Mouse (Mus musculus) lung, postnatal 10 days (tissue): Measurements from ENCODE around the gene Apbb1.

Source experiments
- DNase-seq: peaks from one replicate; pipeline ENCODE4 v3.0.0; 2021

Apbb1 gene

DNA sequence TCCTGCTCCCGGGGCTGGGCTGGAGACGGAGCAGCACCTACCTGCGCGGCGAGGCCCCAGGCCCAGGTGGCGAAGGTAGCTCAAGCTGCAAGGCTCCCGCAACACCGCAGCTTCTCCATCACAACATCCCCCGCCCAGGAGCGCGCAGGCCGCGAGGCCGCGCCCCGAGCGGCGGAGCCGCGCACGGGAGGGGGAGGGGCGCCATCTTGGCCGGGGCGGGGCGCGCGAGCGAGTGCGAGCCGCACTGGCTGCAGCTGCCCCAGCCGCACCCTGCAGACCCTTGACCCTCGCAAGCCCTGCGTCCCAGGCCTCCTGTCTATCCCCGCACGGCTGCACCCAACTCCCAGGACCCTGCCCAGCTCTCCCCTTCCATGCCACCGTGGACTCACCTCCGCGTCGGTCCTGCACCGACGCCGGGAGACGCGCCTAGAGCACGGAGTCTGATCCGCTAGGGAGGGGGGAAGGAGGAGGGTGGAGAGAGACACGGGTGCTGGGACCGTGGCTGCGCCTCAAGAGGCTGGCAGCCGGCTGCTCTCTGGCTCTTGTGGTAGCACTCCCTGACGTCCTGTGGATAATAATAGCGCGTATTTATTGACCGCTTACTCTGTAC is at the start of gene Apbb1:
TSS of gene Apbb1 (minus strand) at position 560 of the 610 bp plus-strand sequence.
- peak; percentile 82 for DNase-seq

DNA sequence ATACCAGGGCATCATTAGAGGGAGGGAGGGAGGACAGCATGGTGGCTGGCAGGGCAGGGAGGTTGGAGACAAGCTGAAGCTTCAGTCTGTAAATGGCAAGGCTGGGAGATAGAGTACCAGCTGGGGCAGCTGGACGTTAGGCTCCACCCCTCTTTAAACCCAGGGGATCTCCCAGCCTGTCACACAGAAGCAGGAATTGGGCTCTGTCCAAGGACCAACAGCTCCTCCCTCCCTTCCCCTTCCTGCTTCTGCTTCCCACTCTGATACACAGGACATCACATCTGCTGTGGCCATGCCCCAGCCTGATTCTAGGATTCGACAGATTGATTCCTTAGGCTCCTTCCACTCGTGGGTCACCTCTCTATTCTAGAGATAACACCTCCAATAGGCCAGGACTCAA is 47.2 kb upstream of the Apbb1 start:
- peak; percentile 93 for DNase-seq

- DNase-seq, result peak; percentile 73
These were observed 43.9 kb upstream of the Apbb1 start for GRCm38 (mm10) chr7:105625397-105625796.

DNA sequence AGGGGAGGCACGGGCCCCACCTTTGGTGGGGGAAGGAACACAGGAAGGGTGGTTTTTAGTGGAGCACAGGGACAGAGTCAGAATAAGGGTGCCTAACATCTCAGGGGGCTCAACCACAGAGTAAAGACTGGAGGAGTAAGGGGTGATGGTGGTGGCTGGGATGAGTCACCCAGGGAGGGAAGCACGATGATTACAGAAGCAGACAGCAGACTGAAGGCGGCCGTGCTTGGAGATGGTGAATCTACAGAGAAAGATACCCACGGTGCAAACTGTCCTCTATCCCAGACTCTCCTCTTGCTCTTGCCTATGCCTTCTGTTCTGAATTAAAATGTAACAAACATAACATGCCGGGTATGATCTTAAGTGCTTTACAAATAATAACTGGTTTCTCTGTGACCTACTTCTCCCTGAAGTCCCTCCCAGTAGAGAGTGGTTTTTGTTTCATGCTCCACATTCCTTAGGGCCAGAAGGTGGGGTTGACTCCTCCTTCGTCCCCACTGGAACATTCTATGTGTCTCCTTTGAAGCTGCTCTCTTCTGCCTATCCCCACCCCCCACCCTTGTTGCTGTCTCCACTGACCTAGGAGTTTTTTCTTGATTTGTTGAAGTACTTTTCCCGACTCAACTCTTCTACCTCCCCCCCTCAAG is 40.3 kb upstream of the Apbb1 start:
- DNase-seq, result peak; percentile 55

GRCm38 (mm10) chr7:105621053-105621452 is 39.6 kb upstream of the Apbb1 start:
- peak; percentile 70 for DNase-seq

GRCm38 (mm10) chr7:105619701-105620100 is 38.2 kb upstream of the Apbb1 start:
- no peak for DNase-seq

DNA sequence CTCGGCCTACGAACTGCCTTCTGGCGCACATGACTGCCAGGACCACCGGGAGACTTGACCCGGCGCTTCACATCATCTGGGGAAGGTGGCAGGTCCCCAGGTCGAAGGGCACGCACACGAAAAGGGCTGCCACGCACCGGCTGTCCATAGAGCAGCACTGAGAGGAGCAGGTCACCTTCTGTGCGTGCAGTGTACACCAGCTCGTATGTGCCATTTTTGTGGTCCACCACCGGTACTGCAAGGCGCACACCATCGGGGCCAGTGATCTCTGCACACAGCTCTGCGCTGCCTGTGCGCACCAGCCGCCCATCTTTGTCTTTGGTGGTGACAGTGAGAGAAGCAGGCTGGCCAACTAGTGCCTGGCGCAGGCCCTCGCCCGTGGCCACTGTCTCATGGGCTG is 36.4 kb upstream of the Apbb1 start:
- DNase-seq, result no peak

DNA sequence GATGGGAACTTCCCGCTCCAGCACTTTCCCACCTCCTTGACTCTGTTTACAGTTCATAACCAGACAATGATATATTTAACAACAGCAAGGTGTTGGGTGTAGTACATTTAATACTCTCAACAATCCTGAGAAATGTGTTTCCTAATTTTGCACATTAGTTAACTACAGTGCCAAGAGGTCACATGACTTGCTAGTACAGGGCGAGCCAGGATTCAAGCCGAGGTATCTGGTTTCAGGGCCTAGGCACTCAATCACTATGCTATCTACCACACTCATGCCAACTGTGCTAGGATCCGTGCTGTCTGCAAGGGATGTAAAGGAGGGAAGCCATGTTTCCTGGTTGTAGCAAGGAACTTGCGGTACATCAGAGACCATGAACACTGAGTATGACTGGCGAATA is 35.1 kb upstream of the Apbb1 start:
- no peak for DNase-seq

DNA sequence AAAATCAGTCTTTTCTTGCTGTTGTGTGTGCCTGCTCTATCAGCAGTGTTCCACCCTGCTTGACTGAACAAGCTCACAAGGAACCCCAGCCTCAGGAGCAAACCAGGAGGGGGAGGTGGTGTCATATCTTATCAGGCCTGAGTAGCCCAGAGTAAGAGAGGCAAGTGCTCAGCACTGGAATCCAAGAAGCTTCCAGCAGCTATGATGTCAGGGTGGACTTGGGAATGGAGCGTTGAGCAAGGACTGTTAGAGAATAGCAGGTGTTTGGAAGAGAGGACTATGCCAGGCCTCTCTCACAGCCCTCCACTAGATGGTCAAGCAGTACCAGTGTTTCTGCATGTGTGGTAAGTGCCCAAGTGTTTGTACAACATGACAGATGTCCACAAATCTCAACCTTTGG is 34.3 kb upstream of the Apbb1 start:
- no peak for DNase-seq

- DNase-seq, result no peak
These were observed 32.9 kb upstream of the Apbb1 start for GRCm38 (mm10) chr7:105614400-105614799.

GRCm38 (mm10) chr7:105611767-105612166 is 30.3 kb upstream of the Apbb1 start:
- no peak for DNase-seq

DNA sequence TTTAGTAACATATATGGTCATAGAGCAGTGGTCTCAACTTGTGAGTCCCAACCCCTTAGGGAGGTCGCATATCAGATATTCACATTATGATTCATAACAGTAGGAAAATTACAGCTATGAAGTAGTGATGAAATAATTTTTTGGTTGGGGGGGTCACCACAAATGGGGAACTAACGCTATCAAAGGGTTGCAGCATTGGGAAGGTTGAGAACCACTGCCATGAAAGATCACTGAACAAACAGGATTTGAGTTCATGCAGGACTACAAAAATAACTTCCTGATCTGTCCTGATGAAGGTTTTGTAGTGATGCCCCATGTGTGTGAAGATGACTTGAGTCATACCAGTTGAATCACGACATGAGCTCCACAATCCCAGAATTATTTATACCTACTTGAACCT is 27.0 kb upstream of the Apbb1 start:
- DNase-seq, result no peak

GRCm38 (mm10) chr7:105602860-105603623 is 21.6 kb upstream of the Apbb1 start:
- peak; percentile 86 for DNase-seq

- DNase-seq, result no peak
These were observed 8.6 kb upstream of the Apbb1 start for GRCm38 (mm10) chr7:105590097-105590496.

GRCm38 (mm10) chr7:105588325-105588912 is 7.0 kb upstream of the Apbb1 start:
- peak; percentile 37 for DNase-seq

DNA sequence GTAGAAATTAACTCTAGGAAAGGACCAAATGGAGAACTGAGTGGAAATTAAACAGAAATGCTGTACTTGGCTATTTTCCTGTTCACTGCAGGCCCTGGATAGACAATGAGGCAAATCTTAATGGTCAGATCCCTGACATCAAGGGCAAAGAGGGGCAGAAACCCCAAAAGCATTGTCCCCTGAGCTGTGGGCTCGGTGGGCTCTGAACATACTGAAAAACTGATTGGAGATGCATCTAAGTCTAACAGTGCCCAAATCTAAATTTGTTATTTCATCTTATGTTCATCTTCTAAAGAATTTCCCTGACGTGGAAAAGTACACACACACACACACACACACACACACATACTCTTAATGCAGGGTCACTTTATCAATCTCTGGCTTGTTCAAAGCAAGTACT is 506 bp upstream of the Apbb1 start:
- no peak for DNase-seq

- peak; percentile 32 for DNase-seq
These were observed 795 bp downstream of the Apbb1 start for GRCm38 (mm10) chr7:105580627-105581089.

GRCm38 (mm10) chr7:105578481-105578880 is 3.0 kb downstream of the Apbb1 start:
- no peak for DNase-seq

DNA sequence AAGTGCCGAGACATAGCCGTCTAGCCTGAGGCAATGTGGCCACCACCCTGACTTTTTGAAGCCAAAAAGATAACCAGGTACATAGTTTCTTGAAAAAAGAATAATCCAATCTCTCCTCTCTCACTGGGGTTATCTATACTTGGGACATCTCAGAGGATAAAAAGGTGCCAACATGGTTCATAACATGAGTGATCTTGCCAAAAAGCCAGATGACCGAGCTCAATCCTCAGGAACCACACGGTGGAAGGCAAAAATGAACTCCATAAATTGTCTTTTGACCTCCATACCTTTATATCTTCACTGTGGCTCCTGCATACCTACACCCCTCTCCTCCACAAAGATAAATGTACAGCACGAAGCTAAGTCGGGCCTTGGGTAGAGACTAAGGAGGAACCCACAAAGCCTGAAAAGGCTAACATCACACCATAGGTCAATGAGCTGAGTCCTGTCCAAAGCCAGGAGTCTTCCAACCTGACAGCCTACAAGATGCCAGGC is 4.0 kb downstream of the Apbb1 start:
- DNase-seq, result no peak

- no peak for DNase-seq
These were observed 5.2 kb downstream of the Apbb1 start for GRCm38 (mm10) chr7:105576166-105576748.

DNA sequence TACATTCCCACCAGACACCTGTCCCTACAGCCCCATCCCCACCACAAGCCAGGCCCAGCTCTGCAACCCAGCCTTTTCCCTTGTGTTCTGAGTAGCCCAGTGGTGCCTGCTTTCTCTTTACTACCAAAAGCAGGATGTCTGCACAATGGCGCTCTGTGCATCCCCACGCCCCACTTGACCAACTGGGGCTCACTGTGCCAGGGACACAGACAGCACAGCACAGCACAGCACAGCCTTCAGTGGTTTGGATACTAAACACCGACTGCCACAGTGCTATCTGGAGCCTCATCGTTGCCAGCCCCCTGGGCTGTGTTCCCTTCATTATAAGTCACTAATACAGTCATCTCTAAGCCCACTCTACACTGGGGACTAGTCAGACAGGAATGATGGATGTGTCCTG is 6.9 kb downstream of the Apbb1 start:
- no peak for DNase-seq

GRCm38 (mm10) chr7:105572949-105573348 is 8.5 kb downstream of the Apbb1 start:
- no peak for DNase-seq

DNA sequence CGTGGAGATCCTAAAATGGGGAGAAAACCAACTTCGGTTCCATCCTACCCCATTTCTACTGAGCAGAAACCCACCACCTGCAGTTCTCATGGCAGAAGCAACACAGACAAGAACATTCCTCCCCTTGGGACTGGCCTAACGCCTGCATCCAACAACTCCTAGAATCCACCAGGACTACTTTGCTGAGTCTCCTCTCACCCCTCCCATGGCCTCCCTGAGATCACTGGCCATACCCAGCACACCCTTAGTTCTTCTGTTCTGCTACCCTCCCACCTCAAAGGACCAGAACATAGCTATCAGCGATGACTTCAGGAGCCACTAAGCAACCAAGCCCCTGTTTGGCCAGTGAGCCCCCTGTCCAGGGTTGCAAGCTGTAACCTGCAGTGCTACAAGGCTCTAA is 10.7 kb downstream of the Apbb1 start:
- DNase-seq, result no peak
